Mouse (Mus musculus): ENCODE measurements at regions not wholly inside any gene's neighbourhood (a gene's known extent, or its start where the extent isn't known, plus 50 kb on each side); places are given as distances from the start of the nearest gene placed in this dataset.

DNA sequence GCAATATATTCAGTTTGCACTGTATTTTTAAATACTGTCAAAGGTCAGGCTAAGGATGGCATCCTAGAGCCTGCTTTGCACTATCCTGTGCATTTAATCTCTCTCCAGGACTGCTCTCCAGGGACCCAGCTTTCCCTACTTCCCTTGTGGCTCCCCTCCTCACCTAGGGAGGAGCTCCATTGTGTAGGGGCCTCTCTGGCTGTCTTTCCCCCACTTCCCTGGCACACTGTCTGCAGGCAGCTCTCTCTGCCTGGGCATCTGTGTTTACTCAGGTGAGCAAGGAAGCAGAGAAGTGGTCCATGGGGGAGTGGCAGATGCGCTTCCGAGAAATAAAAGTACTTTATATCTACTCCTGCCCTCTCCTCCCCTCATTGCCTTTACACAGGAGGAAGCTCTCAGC, 218.0 kb upstream of the Cxcr4 start:
- CTCF ChIA-PET, result interaction anchor here (0.7 kb wide), 1 partner anchor 157 kb away, joined by 3 read pairs; no protein-coding TSS in a partner anchor
- no peak for TF ChIP-seq CTCF (IDR thresholded peaks at IDR 0.05)
- DNase-seq (ENCODE audit: low read depth, low spot score) (no peak), ATAC-seq (no peak)
- POLR2A ChIA-PET, result no interaction called here
- in situ Hi-C loops (cut with MboI; ENCODE audit: low pct_unique_long_range_greater_than_20kb), result no loop called here
- H3K27me3 ChIP-seq, result peaks cover 11% of the 10 kb centered on the region

DNA sequence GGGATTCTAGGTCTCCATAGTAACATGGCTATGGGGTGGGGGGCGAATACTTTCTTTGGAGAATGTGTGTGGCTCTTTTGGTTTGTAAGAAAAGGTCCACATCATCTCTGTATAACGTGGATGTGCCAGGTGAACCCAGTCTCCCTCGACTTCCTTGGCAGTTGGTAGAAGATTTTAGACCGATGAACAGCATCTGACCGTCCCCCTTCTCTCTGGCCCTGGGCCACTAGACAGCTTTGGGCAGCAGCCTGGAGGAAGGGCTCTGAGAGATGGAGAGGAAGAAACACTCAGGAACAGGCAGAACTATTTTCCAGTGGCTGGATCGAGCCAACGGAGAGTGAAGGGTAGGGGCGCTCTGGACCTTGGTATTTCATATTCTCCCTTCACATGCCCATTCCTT, 217.5 kb upstream of the Cxcr4 start:
- ChIA-PET POLR2A (no interaction called here), CTCF (no interaction called here)
- DNase-seq (ENCODE audit: low read depth, low spot score) (no peak), ATAC-seq (no peak)
- in situ Hi-C loops (cut with MboI; ENCODE audit: low pct_unique_long_range_greater_than_20kb), result no loop called here
- peaks cover 11% of the 10 kb centered on the region for H3K27me3 ChIP-seq
- no peak for TF ChIP-seq CTCF (IDR thresholded peaks at IDR 0.05)

DNA sequence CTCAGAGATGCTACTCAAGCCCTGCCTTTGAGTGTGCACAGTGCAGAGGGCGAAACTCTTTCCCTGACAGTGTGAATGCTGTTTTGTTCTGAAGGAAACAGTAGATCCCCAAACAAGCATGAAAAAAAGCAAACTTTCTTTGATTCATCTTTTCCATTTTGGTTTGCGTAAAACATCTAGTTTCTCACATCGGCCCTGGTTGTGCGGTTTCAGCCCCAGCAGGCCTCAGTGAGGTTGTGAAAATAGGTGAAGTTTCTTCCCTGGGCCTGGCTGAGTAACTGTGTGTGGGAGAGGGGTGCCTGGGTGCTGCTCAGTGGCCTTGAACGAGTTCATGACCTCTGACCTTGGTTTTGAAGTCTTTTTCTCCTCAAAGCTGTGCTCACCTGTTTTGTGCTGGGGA, 216.5 kb upstream of the Cxcr4 start:
- POLR2A ChIA-PET, result no interaction called here
- no peak for TF ChIP-seq CTCF (IDR thresholded peaks at IDR 0.05)
- ATAC-seq (no peak), DNase-seq (ENCODE audit: low read depth, low spot score) (no peak)
- CTCF ChIA-PET, result no interaction called here
- in situ Hi-C loops (cut with MboI; ENCODE audit: low pct_unique_long_range_greater_than_20kb), result no loop called here
- H3K27me3 ChIP-seq, result peaks cover 11% of the 10 kb centered on the region

DNA sequence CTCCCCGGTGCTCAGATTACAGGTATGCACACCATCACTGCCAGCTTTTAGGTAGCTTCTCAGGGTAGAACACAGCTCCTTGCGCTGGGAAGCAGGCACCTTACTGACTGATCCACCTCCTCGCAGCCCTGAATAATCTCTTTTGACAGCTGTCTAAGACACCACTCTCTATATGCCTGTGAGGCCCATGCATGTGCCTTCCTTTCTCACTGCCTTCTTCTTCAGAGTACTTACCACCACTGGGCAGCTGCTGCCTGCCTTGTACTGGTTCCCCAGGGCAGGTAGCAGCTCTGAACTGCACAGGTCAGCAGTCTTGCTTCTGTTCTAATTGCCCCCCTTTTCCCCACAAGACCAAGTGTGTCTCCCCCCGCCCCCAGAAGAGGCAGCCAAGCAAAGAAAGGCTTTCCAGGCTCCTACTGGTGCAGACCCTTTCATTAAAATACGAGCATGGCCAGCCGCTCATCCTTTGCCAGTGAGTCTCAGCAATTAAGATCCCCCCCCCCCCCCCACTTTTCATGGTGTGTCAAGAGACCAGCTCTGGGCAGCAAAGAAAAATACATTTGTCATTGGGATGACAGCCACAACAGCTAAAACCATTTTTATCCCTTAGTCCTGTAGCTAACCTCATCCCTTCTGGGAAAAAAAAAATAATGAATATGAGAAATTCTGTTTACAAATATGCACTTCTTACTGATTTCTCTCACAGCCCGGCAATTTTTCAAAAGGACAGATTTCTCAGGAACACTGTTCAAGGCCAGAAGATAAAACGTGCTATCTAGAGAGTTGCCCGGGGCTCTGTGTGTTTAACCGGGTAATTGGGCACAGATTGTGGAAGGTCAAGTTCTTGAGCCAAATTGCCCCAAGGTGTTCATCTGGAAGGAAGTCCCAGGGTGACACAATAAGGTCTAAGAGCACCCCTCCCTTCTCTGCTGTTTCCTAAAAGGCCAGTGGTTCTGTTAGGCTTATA, 213.9 kb upstream of the Cxcr4 start:
- no peak for TF ChIP-seq CTCF (IDR thresholded peaks at IDR 0.05)
- in situ Hi-C loops (cut with MboI; ENCODE audit: low pct_unique_long_range_greater_than_20kb), result no loop called here
- no peak for DNase-seq (ENCODE audit: low read depth, low spot score)
- ATAC-seq, result peak; percentile 2
- ChIA-PET CTCF (interaction anchor here (0.9 kb wide), 1 partner anchor 10 kb away, joined by 3 read pairs; no protein-coding TSS in a partner anchor), POLR2A (no interaction called here)
- H3K27me3 ChIP-seq, result peaks cover 3% of the 10 kb centered on the region

GRCm38 (mm10) chr1:128803433-128804060, 211.5 kb upstream of the Cxcr4 start:
- ATAC-seq, result no peak
- CTCF ChIA-PET, result no interaction called here

DNA sequence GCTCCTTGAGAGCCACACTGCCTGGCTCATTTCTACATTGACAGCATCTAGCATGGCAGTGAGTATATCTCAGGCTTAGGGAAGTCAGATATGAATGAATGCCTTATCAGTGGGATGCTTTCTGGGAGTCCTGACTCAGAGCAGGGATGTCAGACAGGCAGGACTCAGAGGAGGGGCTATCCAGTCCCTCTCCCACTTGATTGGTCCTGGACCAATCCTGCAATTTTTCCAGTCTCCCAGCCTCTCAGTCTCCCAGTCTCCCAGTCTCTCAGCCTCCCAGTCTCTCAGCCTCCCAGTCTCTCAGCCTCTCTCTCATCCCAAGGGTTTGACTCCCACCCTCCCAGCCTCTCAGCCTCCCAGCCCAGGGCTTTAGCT, 211.0 kb upstream of the Cxcr4 start:
- in situ Hi-C loops (cut with MboI; ENCODE audit: low pct_unique_long_range_greater_than_20kb), result no loop called here
- no peak for DNase-seq (ENCODE audit: low read depth, low spot score)
- peaks cover 3% of the 10 kb centered on the region for H3K27me3 ChIP-seq
- no peak for TF ChIP-seq CTCF (IDR thresholded peaks at IDR 0.05)
- POLR2A ChIA-PET, result no interaction called here
- CTCF ChIA-PET, result no interaction called here
- ATAC-seq, result no peak

More at GRCm38 (mm10) chr1:128803433-128804060, 211.5 kb upstream of the Cxcr4 start:
- in situ Hi-C loops (cut with MboI; ENCODE audit: low pct_unique_long_range_greater_than_20kb), result no loop called here
- TF ChIP-seq CTCF (IDR thresholded peaks at IDR 0.05), result no peak
- peaks cover 3% of the 10 kb centered on the region for H3K27me3 ChIP-seq
- no peak for DNase-seq (ENCODE audit: low read depth, low spot score)
- POLR2A ChIA-PET, result no interaction called here

- ChIA-PET CTCF (no interaction called here), POLR2A (no interaction called here)
- no peak for TF ChIP-seq CTCF (IDR thresholded peaks at IDR 0.05)
- no peak for DNase-seq (ENCODE audit: low read depth, low spot score)
- in situ Hi-C loops (cut with MboI; ENCODE audit: low pct_unique_long_range_greater_than_20kb), result no loop called here
- ATAC-seq, result no peak
- H3K27me3 ChIP-seq, result peaks cover 3% of the 10 kb centered on the region
Measured at GRCm38 (mm10) chr1:128798721-128799120, 206.6 kb upstream of the Cxcr4 start.

GRCm38 (mm10) chr1:128795654-128796053, 203.6 kb upstream of the Cxcr4 start:
- ATAC-seq (no peak), DNase-seq (ENCODE audit: low read depth, low spot score) (no peak)
- no peak for TF ChIP-seq CTCF (IDR thresholded peaks at IDR 0.05)
- ChIA-PET POLR2A (no interaction called here), CTCF (interaction anchor here (0.8 kb wide), 1 partner anchor 10 kb away, joined by 3 read pairs; no protein-coding TSS in a partner anchor)
- no peaks in the 10 kb centered on the region for H3K27me3 ChIP-seq
- in situ Hi-C loops (cut with MboI; ENCODE audit: low pct_unique_long_range_greater_than_20kb), result no loop called here

- no peak for TF ChIP-seq CTCF (IDR thresholded peaks at IDR 0.05)
- POLR2A ChIA-PET, result no interaction called here
- H3K27me3 ChIP-seq, result no peaks in the 10 kb centered on the region
- DNase-seq (ENCODE audit: low read depth, low spot score), result no peak
- CTCF ChIA-PET, result no interaction called here
- in situ Hi-C loops (cut with MboI; ENCODE audit: low pct_unique_long_range_greater_than_20kb), result no loop called here
- no peak for ATAC-seq
Measured at GRCm38 (mm10) chr1:128790881-128791280, 198.8 kb upstream of the Cxcr4 start.

DNA sequence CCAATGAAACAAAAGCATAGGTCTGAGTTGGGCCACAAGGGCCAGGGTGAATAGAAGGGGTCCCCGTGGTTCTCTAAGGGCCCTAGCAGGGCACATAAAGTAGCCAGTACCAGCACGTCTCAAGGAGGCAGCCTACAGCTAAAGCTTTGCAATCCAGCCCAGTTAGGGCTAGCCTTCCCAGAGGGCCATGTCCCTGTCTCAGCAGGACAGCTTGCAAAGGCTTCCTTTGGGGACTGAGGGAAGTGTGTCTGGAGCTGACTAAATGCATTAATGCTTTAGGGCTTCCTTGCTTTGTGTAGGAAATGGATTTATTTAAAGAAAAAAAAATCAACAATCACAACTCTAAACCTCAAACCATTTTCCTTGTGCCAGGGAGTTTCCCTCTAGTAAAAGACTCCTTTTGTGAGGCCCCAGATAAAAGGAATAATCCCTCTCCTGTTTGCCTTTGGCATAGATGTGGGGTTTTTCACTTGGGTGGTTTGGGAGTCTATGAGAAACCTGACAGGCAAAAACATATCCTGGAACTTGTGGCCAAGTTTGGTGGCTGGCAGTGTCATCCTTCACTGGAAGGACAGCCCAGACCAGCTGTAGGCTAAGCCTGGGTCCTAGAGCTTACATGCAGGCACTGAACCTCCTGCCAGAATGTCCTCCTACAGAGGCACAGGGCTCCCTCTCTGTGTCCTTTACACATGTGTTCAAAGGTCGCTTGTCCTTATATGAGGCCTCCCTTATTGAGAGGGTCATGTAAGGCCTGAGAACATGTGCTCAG, 197.7 kb upstream of the Cxcr4 start:
- TF ChIP-seq CTCF (IDR thresholded peaks at IDR 0.05), result no peak
- no peaks in the 10 kb centered on the region for H3K27me3 ChIP-seq
- DNase-seq (ENCODE audit: low read depth, low spot score) (no peak), ATAC-seq (peak; percentile 35)
- in situ Hi-C loops (cut with MboI; ENCODE audit: low pct_unique_long_range_greater_than_20kb), result no loop called here
- CTCF ChIA-PET, result no interaction called here
- POLR2A ChIA-PET, result no interaction called here

DNA sequence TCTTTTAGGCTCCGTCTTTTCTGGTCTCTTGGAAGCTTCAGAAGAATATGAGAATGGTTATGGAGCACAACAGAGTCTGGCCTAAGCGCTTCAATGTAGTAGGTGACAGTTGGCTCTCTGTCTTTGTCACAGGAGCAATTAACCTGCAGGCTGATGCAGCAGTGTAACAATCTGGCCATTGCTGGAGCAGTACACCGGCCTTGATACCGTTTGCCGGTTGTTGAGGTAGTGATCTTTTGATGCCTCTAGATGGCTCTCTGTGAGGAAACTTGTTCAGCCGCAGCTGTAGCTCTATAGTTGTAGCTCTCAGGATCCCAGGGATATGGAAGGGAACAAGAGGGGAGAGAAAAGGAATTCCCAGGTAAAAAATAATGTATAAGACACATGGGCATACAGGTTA, 196.1 kb upstream of the Cxcr4 start:
- TF ChIP-seq CTCF (IDR thresholded peaks at IDR 0.05), result no peak
- in situ Hi-C loops (cut with MboI; ENCODE audit: low pct_unique_long_range_greater_than_20kb), result no loop called here
- POLR2A ChIA-PET, result no interaction called here

More for the DNA sequence above, 196.1 kb upstream of the Cxcr4 start:
- H3K27me3 ChIP-seq, result no peaks in the 10 kb centered on the region
- DNase-seq (ENCODE audit: low read depth, low spot score) (no peak), ATAC-seq (no peak)
- CTCF ChIA-PET, result no interaction called here

Data from Patski (cell line).